Comparison of ENCODE assay signal across 9 mouse cellular contexts in genomic region chr15:25767777-25768176, GRCm38 (mm10).
A peak's percentile ranks its signal among the peaks of the same experiment; 100 is the strongest.
DNase-seq lines count a peak whose midpoint lies in the region.
"Had no signal": no experiment of that assay in that cellular context is flagged by ENCODE, and none has a peak within 500 bp of the region (broad histone marks: within the 10 kb centered on the region; RNA-seq: fewer than 3 reads in every experiment).

No protein-coding gene starts in this region.

- H3K4me3 ChIP-seq in brown adipose tissue, adult 24 weeks (ENCODE audit: insufficient read depth, low read depth, low read length) = no peak overlapping the region

- peak; percentile 43 for DNase-seq in kidney, postnatal 10 days
- no peak for DNase-seq in kidney, postnatal 25 days
- DNase-seq in heart, postnatal 10 days = peak; percentile 50 to 54
- peak; percentile 51 to 71 for DNase-seq in lung, postnatal 4 days
- no peak for DNase-seq in left cerebral cortex, postnatal 4 days
- DNase-seq in ovary, postnatal 36 days (ENCODE audit: low spot score) = no peak
- DNase-seq: right cerebral cortex, postnatal 25 days had no signal

- intact Hi-C loops in heart, postnatal 10 days (cut with DNase I) = no loop called here
- intact Hi-C loops in left cerebral cortex, postnatal 4 days (cut with DNase I) = no loop called here

- H3K4me1 ChIP-seq in brown adipose tissue, adult 24 weeks (ENCODE audit: control insufficient read depth, insufficient read depth, insufficient read length, low read length) = peaks cover 20% of the 10 kb centered on the region

- peak overlapping the region; percentile 27; the same call in 1 of the 2 replicates for H3K27ac ChIP-seq in brown adipose tissue, adult 24 weeks (replicated peaks; ENCODE audit: low read depth, low read length)
- H3K27ac ChIP-seq: macrophage had no signal

Comparison
In these comparisons a context has a peak if more than half of its experiments do, and no peak if none do; other contexts are left out.
1. DNase-seq: peak in kidney, postnatal 10 days (single experiment), heart, postnatal 10 days (2 of 2) and lung, postnatal 4 days (2 of 2); none in kidney, postnatal 25 days (0 of 2), left cerebral cortex, postnatal 4 days (single experiment) and ovary, postnatal 36 days (single experiment).